Mouse (Mus musculus): ENCODE measurements around the gene Rinl.
A peak's percentile ranks its signal among the peaks of the same experiment; 100 is the strongest.

Rinl gene

GRCm38 (mm10) chr7:28825686-28826401 lies 37.1 kb downstream of the Rinl start:
- peak in 1 of 2 experiments; percentile 54 for DNase-seq

DNA sequence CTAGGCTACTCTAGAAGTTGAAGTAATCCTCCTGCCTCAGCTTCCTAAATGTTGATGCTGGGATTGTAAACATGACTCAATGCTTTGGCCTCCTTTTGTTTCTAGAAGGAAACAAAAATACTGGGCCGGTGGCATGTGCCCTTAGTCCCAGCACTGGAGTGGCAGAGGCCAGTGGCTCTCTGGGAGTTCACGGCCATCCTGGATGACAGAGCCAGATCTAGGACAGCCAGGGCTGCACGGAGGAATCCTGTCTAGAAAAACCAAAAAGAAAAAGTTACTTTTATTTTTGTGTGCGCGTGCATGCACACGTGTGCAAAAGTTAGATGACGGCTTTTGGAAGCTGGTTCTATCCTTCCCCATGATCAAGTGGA lies 37.6 kb downstream of the Rinl start:
- no peak for DNase-seq

GRCm38 (mm10) chr7:28827338-28827737 lies 38.6 kb downstream of the Rinl start:
- DNase-seq: peak; percentile 69 to 78

DNA sequence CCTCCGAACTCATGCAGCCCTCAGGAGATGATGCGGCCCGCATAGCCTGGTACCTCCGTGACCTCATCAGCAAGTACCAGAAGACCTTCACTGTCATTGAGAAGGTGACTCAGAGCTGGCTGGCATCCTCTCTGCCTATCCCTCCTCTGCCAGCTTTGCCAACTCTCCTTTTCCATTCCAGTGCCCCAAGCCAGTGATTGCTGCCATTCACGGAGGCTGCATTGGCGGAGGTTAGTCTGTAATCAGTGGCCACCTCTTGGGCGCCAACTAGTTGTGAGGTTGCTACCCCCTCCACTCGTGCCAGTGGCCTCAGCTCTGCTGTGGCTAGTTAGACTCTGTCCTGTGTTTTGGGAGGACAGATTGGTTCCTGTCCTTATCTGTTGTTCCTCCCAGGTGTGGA lies 41.1 kb downstream of the Rinl start:
- no peak for DNase-seq

DNA sequence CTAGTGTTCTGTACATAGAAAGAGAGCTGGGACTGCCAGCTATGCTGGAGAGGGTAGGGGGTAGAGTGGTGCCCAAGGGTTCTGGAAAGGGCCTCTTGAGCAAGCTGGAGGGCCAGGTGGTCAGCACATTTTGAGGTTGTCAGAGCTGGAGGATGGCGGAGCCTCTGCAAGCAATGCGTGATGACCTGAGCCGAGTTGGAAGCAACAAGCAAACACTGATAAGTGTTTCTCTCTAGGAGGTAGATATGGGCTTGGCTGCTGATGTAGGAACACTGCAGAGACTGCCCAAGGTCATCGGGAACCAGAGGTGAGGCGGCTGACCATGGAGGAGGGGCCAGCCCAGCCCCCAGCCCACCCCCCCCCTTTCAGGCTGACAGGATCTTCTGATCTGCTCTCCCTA lies 42.2 kb downstream of the Rinl start:
- DNase-seq: no peak

DNA sequence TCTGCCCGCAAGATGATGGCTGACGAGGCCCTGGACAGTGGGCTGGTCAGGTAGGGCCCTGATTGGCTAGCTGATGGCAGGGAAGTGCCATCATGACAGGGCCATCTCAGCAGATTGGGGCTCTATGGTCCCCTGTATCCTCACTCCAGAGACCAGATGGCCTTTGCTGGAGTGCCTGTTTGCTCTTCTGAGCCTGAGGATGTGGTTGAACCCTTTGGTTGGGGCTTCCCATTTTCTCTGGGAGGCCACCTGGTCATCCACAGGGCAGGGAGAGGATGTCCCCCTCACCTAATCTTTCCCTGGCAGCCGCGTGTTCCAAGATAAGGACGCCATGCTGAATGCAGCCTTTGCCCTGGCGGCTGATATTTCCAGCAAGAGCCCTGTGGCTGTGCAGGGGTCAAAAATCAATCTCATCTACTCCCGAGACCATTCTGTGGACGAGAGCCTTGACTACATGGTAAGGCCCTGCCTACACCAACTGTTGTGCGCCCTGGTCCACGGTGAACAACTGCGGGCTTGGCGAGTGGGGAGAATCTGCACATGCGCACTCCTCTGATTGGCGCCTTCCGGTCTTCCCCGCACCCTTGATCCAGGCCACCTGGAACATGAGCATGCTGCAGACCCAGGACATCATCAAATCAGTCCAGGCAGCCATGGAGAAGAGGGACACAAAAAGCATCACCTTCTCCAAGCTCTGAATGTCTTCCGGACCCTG lies 42.8 kb downstream of the Rinl start:
- no peak for DNase-seq

GRCm38 (mm10) chr7:28832137-28832536 lies 43.4 kb downstream of the Rinl start:
- no peak for DNase-seq

DNA sequence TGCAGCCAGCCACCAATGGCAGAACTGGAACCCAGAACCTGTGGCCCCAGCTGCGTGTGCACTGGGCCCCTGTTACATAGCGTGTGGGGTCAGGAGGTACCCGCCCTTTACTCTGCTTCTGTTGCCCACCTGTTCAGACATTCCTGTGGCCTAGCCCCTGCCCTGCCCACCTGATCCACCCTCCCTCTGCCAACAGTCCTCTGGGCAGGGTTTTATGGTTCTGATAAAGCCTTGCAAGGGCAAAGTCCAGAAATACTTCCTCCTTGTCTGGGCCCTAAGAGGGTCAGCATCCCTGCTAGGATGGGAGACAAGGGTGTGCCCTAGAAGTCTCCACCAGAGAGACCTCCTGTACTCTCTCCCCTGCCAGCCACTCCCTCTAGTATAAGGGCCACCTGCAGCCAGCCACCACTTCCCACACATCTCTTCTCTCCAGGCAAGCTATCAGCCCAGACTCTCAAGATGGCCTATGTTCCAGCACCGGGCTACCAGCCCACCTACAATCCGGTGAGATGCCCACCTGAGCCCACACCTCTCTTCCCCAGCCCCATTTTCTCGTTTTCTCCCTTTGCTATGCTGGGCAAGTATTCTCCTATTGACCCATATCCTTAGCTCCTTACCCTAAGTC lies 45.1 kb downstream of the Rinl start, which contains the start of gene Lgals4:
Gene Lgals4, plus strand, starts transcription at position 132 of the 625 bp plus-strand sequence.
- no peak for DNase-seq

- peak; percentile 50 to 54 for DNase-seq
Observed at GRCm38 (mm10) chr7:28836936-28837335, 48.2 kb downstream of the Rinl start.

DNA sequence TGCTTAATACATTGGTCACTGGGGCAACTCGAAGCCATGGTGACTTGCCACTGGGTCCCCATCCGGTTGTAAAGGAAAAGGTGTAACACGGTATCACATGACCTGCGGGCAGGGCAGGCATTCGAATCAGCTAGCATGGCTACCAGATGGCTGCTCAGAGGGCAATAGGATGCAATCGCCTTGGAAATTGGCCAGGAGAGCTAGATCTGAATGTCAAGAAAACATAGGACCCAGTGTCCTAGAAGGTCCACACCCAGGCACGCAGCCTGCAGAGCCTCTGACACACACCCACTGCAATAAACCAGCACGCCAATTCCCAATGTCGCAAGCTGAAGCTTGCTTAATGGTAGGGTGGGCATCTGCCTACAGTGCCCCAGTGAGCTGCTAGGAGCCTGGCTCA lies 49.6 kb downstream of the Rinl start:
- DNase-seq: no peak

- no peak for DNase-seq
Observed at GRCm38 (mm10) chr7:28847273-28847672, 58.5 kb downstream of the Rinl start.

All from kidney, adult 8-10 months (tissue).